Mouse (Mus musculus) cortical plate, adult 2 months (tissue): ENCODE measurements around the gene Abo. TPM values are rescaled to one million over a fixed set of nuclear protein-coding genes. Genes with fewer than 3 reads are reported as not detected.

Source experiments
- H3K27ac ChIP-seq: fragments of 200-500 bp; 2 replicates; pipeline ENCODE4 v1.5.1; 2012; ENCODE audit warnings: low read length, control low read depth, inconsistent platforms; ENCODE audit not compliant: insufficient read depth
- H3K4me1 ChIP-seq: fragments of 200-500 bp; 2 replicates; pipeline ENCODE4 v1.6.1; 2011; ENCODE audit warnings: low read length; ENCODE audit not compliant: control insufficient read depth, insufficient read depth
- H3K4me3 ChIP-seq: fragments of 200-500 bp; 2 replicates; pipeline ENCODE4 v1.5.1; 2011; ENCODE audit warnings: mild to moderate bottlenecking, low read length, control low read depth; ENCODE audit not compliant: insufficient read depth
- CTCF ChIP-seq: fragments of 200-500 bp; IDR thresholded peaks from 2 replicates; pipeline ENCODE4 v1.5.1; 2011; ENCODE audit warnings: mild to moderate bottlenecking, control low read depth, low read length; ENCODE audit not compliant: insufficient read depth; ENCODE audit errors: extremely low read depth
- POLR2A ChIP-seq: fragments of 200-500 bp; IDR thresholded peaks from 2 replicates; pipeline ENCODE4 v1.6.1; 2011; ENCODE audit warnings: mild to moderate bottlenecking, low read length, control low read depth; ENCODE audit not compliant: insufficient read depth; ENCODE audit errors: extremely low read depth
- polyA plus RNA-seq: library from polyadenylated mRNA; depleted of rRNA; stranded (reverse); fragments of >200 nt; gene quantifications from 2 replicates; pipeline ENCODE4 v1.2.3, GENCODE M21; 2012; rRNA removed

Gene Abo
- polyA plus RNA-seq, 1 experiment, result not detected

DNA sequence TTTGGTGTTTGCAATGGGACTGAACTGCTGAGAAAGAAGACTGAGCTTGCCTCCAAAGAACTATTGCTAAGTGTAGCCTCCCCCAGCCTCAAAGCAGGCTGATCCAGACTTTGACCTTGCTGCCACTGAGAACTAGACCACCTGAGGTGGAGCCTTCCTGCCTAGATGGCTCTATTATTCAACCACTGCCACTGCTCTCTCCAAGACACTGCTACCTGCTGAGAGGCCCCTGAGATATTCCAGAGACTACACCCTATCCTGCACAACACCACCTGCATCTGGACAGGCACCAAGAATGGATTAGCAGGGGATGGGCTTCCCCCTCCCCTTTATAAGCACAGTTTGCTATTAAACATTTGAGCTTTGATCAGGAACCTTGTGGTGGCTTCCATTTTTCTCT lies 13.8 kb upstream of the Abo start:
- TF ChIP-seq POLR2A, result no peak
- TF ChIP-seq CTCF, result no peak
- H3K27ac ChIP-seq, result no peak overlapping the region

DNA sequence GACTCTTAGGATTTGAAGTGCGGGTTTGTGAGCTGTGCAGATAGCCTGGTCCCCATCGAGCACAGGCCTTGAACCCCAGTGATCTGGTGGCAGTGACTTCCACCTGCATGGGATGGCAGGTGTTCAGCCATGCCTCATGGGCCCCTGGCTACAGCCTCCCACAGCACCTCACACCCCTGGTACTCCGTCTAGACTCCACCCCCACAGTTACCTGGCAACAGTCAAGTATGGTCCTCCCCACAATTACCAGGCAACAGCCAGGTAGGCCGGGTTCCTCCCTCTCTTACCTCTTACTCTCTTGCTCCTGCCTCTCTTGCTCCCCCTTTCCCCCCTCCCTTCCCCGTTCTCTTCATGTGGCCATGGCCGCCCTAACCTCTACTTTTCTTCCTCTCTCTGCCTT lies 5.9 kb upstream of the Abo start:
- Histone ChIP-seq H3K27ac (no peak overlapping the region), H3K4me1 (no peaks in the 10 kb centered on the region), H3K4me3 (no peak overlapping the region)
- no peak for TF ChIP-seq CTCF
- TF ChIP-seq POLR2A, result no peak

More for the DNA sequence above, 13.8 kb upstream of the Abo start:
- H3K4me1 ChIP-seq, result no peaks in the 10 kb centered on the region
- no peak overlapping the region for H3K4me3 ChIP-seq

DNA sequence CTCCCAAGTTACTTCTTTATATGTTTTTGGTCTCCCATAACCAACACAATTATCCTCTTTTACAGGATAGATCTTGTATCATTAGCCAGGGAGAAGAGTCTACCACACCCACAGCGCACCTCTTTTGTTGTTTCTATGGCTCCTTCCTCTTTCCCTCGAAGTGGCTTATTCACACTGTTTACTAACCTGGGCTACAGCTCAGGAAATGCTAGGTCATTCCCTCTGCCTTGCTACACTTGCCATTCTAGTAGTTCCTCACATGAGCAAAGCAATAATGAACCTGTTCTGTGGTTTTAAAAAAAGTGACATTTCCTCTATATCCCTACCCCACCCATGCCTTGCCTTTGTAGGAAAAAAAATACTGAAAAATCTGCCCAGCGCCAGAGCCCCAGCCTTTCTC lies 1.9 kb downstream of the Abo start:
- H3K27ac ChIP-seq, result no peak overlapping the region
- TF ChIP-seq POLR2A, result no peak
- no peak for TF ChIP-seq CTCF
- H3K4me3 ChIP-seq, result no peak overlapping the region
- no peaks in the 10 kb centered on the region for H3K4me1 ChIP-seq

DNA sequence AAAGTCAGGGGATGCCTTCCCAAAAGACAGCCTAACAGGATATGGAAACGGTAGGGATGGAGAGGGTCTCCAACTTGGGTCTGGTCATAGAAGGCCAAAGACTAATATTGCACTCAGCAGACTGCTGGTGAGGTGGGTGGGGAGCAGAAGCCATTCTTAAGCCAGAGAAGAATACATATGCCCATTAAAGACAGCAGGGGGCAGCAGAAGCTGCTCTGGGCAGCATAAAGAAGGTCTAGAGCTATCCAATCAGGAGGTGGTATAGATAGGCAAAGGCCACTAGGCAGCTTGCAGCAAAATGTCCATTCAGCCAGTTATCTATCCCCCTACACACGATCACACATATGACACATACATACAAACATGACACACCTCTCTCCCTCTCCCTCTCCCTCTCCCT lies 17.1 kb downstream of the Abo start:
- Histone ChIP-seq H3K4me3 (no peak overlapping the region), H3K27ac (no peak overlapping the region), H3K4me1 (no peaks in the 10 kb centered on the region)
- TF ChIP-seq CTCF (peak; percentile 29; the same call in 1 of the 2 replicates), POLR2A (no peak)

DNA sequence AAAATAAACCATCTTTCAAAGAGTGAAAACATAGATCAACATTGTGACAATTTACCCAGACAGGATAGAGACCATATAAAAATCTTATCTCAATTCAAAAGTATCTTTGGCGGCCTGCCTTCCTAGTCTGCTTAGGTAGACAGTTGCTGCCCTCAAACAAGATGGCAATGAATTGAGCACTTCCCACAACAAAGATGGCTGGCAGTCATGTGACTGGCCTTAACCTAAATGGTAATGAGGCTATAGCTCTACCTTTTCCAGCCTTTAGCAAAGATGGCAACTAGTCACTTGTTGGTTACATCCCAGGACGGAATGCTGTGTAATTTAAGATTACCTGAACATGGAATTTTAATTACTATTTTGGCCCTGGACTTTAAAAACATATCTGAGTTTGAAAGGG lies 32.3 kb downstream of the Abo start:
- no peak overlapping the region for H3K27ac ChIP-seq
- H3K4me1 ChIP-seq, result no peaks in the 10 kb centered on the region
- TF ChIP-seq CTCF (no peak), POLR2A (no peak)
- H3K4me3 ChIP-seq, result no peak overlapping the region

DNA sequence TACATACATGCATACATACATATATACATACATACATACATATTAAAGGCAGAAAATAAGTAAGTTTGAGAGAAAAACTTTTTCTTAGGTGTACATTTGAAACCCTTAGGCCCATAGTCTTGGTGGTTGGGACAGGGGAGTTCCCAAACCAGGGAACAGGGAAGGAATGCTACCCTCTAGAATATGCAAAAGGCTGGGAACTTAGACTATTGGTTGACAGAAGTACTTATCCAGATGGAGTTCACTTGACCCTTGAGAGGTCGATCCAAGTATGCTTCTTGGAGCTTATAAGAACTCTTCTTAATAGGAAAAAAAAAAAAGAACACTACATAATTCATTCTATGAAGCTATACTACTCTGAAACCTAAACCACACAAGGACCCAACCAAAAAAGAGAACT lies 36.7 kb downstream of the Abo start:
- TF ChIP-seq POLR2A (no peak), CTCF (no peak)
- H3K4me3 ChIP-seq, result no peak overlapping the region
- H3K4me1 ChIP-seq, result no peaks in the 10 kb centered on the region

DNA sequence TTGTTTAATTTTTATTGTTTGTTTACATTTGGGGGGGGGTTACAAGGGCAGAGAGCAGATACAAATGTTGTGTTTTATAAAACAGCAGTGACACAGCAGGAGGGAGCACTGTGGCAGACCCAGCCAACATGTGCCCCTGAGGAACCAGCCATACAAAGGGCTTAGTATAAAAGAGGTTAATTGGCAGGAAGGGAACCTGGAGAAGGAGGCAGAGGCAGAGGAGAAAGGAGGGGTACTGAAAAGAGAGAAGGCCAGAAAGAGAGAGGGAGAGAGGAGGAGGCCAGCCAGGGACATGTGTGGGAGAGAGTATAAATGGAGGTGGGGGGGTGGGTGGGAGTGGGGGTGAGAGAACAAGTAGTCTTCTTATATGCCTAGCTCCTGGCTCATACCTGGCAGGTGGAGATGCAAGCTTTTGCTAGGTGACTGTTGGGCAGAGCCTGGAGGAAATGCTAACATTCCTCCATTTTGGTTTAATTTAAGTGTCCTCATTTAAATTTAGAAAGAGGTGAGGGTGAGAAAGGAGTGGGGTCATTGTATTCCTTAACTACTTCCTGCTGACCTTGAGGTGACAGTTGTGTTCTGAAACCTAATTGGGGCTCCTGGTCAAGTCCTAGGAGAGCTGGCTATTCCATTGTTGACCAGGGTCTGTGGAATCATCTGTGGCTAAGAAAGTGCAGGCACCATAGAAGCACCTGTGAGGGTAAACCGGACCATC lies 37.4 kb downstream of the Abo start:
- Histone ChIP-seq H3K27ac (no peak overlapping the region), H3K4me1 (no peaks in the 10 kb centered on the region), H3K4me3 (no peak overlapping the region)
- TF ChIP-seq POLR2A (no peak), CTCF (no peak)

More for the DNA sequence above, 36.7 kb downstream of the Abo start:
- H3K27ac ChIP-seq, result no peak overlapping the region

Other genes starting within 250 kb of the Abo start
- gene Fam69b, start 236.5 kb downstream of the Abo start, polyA plus RNA-seq, result 88.8 and 95.7 TPM in 2 replicates
- not detected in 2 replicates for gene Lcn4, start 193.7 kb downstream of the Abo start, polyA plus RNA-seq
- 18.7 and 19.1 TPM in 2 replicates for gene Surf6, start 37.9 kb upstream of the Abo start, polyA plus RNA-seq
- 44.1 and 47.4 TPM in 2 replicates for gene Med22, start 45.7 kb upstream of the Abo start, polyA plus RNA-seq
- gene Rpl7a, start 45.8 kb upstream of the Abo start, polyA plus RNA-seq, result 642 and 671 TPM in 2 replicates
- 56.9 and 59.0 TPM in 2 replicates for gene Surf2, start 51.4 kb upstream of the Abo start, polyA plus RNA-seq
- 136 and 138 TPM in 2 replicates for gene Surf1, start 51.6 kb upstream of the Abo start, polyA plus RNA-seq
- gene Surf4, start 68.9 kb upstream of the Abo start, polyA plus RNA-seq, result 56.1 and 58.4 TPM in 2 replicates
- gene Stkld1, start 69.1 kb upstream of the Abo start, polyA plus RNA-seq, result 0.23 and 0.30 TPM in 2 replicates
- gene Rexo4, start 99.4 kb upstream of the Abo start, polyA plus RNA-seq, result 82.2 and 85.9 TPM in 2 replicates
- gene Adamts13, start 108.4 kb upstream of the Abo start, polyA plus RNA-seq, result 6.9 and 7.0 TPM in 2 replicates
- 63.7 and 64.1 TPM in 2 replicates for gene Cacfd1, start 144.9 kb upstream of the Abo start, polyA plus RNA-seq
- 43.2 and 46.6 TPM in 2 replicates for gene Slc2a6, start 163.0 kb upstream of the Abo start, polyA plus RNA-seq
- gene Mymk, start 207.2 kb upstream of the Abo start, polyA plus RNA-seq, result 0.51 and 0.69 TPM in 2 replicates
- gene Adamtsl2, start 214.4 kb upstream of the Abo start, polyA plus RNA-seq, result 32.0 and 36.7 TPM in 2 replicates